Mouse (Mus musculus) liver, embryonic 16.5 days (tissue): Measurements from ENCODE around the gene Tldc1. TPM values are rescaled to one million over a fixed set of nuclear protein-coding genes. Genes with fewer than 3 reads are reported as not detected.

ENCODE experiments used
- polyA plus RNA-seq: library from polyadenylated mRNA; unstranded; fragments of >200 nt; fragmentation: Nextera tagmentation; extraction: Ambion mirVana; gene quantifications from 2 replicates; pipeline ENCODE4 v1.2.1, GENCODE M21; 2015

The Tldc1 gene
- polyA plus RNA-seq, 1 experiment from 2014 or later = 4.7 TPM

Other genes with a start within 250 kb of the Tldc1 start
- gene Mbtps1, start 219.7 kb downstream of the Tldc1 start, polyA plus RNA-seq = 27.6 and 29.6 TPM in 2 replicates
- gene Hsdl1, start 203.2 kb downstream of the Tldc1 start, polyA plus RNA-seq = 16.6 and 16.9 TPM in 2 replicates
- 0.06 and 0.08 TPM in 2 replicates for gene Dnaaf1, start 203.2 kb downstream of the Tldc1 start, polyA plus RNA-seq
- 5.3 and 5.5 TPM in 2 replicates for gene Taf1c, start 173.2 kb downstream of the Tldc1 start, polyA plus RNA-seq
- not detected in 2 replicates for gene Adad2, start 165.7 kb downstream of the Tldc1 start, polyA plus RNA-seq
- not detected in 2 replicates for gene Kcng4, start 142.7 kb downstream of the Tldc1 start, polyA plus RNA-seq
- 2.3 and 2.7 TPM in 2 replicates for gene Wfdc1, start 112.1 kb downstream of the Tldc1 start, polyA plus RNA-seq
- 0.19 and 0.27 TPM in 2 replicates for gene Atp2c2, start 78.4 kb downstream of the Tldc1 start, polyA plus RNA-seq
- gene Cotl1, start 62.1 kb upstream of the Tldc1 start, polyA plus RNA-seq = 29.9 and 38.1 TPM in 2 replicates
- gene Klhl36, start 83.8 kb upstream of the Tldc1 start, polyA plus RNA-seq = 4.3 and 4.4 TPM in 2 replicates
- gene Usp10, start 131.9 kb upstream of the Tldc1 start, polyA plus RNA-seq = 66.7 and 75.7 TPM in 2 replicates
- 1.4 and 2.0 TPM in 2 replicates for gene Gm20388, start 132.4 kb upstream of the Tldc1 start, polyA plus RNA-seq
- gene Crispld2, start 214.0 kb upstream of the Tldc1 start, polyA plus RNA-seq = 2.0 and 3.2 TPM in 2 replicates